Mouse (Mus musculus) Muller cell, postnatal 12 days (primary cell): ENCODE data around the gene Brs3.

Experiments
- DNase-seq: peaks from one replicate; pipeline ENCODE4 v3.0.0-alpha.2; 2015; ENCODE audit errors: inconsistent ontology term

The Brs3 gene

DNA sequence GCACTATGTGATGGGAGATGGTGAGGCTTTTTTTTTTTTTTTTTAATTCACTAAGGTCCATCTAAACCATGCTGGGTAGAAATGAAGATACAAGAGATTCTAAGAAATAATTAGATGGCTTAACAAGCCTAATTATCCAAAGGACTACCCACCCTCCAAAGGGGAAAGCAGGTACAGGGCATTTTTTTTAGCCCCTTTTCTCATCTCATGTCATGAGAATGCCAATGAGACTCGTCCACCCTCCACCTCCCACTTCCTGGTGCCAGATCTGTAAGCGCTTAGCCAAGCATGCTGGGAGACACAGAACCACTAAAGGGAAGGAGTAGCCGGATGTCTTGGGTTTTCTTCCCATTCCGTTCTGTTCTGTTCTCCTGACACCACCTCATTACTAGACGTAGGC is at the start of gene Brs3:
TSS of gene Brs3 (plus strand) at position 301 of the 400 bp plus-strand sequence.
- DNase-seq: no peak

DNA sequence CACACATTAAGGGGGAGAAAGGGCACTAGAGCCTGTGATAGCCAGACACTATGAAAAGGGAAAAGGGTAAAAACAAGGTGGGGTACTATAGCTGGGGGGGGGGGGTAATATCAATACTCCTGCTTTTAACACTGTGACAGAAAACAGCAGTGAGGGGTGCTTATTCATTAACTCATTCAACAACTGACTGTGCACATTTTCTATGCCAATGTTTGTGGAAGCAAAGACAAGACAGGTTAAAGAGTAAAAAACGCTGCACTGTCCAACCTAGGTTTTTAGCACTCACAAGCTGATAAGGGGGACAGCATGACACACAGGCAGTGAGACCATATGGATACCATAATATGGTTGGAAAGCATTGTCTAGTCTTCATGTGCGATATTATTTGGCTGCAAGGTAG is 30.0 kb upstream of the Brs3 start:
- DNase-seq: no peak

- DNase-seq: no peak
Measured at GRCm38 (mm10) chrX:57043869-57044268, 995 bp downstream of the Brs3 start.

DNA sequence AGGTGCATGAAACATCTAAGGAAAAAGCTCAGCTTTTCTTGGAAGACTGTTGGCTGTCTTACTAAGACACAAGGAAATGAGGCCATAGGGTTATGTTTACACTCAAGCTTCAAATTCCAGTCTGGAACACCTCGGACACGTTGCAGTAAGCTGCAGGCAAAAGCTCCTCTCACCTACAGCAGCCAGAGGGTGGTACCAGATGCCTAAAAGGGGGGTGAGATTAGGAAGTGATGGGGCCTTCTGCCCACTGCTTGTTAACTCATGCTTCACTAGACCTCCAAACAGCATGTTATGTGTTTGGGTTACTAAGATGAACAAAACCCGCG is 9.9 kb downstream of the Brs3 start:
- DNase-seq: no peak

- peak; percentile 90 for DNase-seq
Measured at GRCm38 (mm10) chrX:57053174-57053992, 10.5 kb downstream of the Brs3 start, which contains the start of gene Htatsf1. TSS of gene Htatsf1 (plus strand) at chrX:57053583.

GRCm38 (mm10) chrX:57053993-57054385 is 11.1 kb downstream of the Brs3 start:
- no peak for DNase-seq

DNA sequence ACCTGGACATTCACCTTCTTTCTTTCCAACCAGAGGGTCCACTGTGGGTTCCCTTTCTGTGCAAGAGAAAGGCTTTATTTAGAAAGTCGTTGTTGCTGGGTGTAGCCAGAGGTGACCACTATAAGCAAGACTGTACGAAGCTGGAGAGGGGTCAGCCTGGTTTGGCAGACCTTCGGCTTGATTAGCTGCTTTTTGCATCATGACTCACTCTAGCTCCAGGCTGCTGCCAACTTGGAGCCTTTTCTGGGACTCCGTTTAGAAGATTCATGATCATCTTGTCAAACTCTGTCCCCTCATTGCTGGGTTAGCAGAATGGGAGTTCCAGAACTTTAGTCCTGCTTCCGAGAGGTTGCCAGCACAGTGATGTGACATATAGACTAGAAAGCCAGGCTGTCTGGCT is 38.6 kb downstream of the Brs3 start:
- peak; percentile 25 for DNase-seq

- DNase-seq: no peak
Measured at GRCm38 (mm10) chrX:57087806-57088205, 44.9 kb downstream of the Brs3 start, which contains the start of gene Vgll1. TSS of gene Vgll1 (plus strand) at chrX:57088106.
